Mouse (Mus musculus) ES-E14 (cell line): ENCODE data around the gene Kcnd2.

Experiments
- HCFC1 ChIP-seq: IDR thresholded peaks from 2 replicates; pipeline ENCODE4 v1.6.1; 2012; ENCODE audit warnings: low read length, inconsistent platforms, borderline replicate concordance; ENCODE audit not compliant: insufficient read depth
- ZC3H11A ChIP-seq: IDR thresholded peaks from 2 replicates; pipeline ENCODE4 v1.6.1; 2012; ENCODE audit warnings: low read depth, mild to moderate bottlenecking, inconsistent platforms, low read length, borderline replicate concordance

DNA sequence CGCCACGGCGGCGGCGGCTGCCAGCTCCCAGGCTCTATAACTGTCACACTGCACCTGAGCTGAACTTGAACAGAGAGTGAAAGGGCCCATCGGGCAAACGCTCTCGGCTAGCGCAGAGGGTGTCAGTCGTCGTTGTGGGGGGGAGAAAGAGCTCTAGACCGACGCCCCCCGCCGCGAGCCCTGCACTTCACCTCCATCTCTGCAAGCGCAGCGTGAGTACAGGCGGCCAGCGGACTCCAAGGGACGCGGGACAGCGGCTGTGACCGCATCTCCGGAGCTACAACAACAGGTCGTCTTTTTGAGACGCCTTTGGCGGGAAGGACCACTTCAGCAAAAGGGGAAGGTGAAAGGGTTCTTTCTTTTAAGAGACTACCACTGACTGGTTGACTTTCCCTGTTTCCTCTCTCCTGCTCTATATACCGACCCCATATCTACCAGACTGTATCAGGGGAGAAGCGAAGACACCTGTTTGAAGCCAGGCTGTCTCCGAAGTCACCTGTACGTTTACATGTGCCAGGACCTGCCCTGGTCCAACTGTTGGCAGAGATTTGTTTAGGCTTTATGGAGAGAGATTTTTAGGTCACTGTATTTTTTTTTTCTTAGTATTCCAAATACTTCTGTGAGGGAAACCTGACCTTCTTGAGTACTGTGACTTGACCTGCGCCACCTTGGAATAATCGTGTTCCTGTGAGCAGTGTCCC is at the start of gene Kcnd2:
- no peak for TF ChIP-seq HCFC1
- TF ChIP-seq ZC3H11A: no peak
